Mouse (Mus musculus) retina, embryonic 14.5 days (tissue): Measurements from ENCODE around the gene Shank3.

Source experiments
- DNase-seq: peaks from one replicate; pipeline ENCODE4 v3.0.0-alpha.2; 2015; ENCODE audit warnings: low spot score

Shank3 gene

GRCm38 (mm10) chr15:89498961-89499688, at the start of gene Shank3:
Shank3 (plus strand) TSS chr15:89499623.
- DNase-seq, result peak; percentile 49

DNA sequence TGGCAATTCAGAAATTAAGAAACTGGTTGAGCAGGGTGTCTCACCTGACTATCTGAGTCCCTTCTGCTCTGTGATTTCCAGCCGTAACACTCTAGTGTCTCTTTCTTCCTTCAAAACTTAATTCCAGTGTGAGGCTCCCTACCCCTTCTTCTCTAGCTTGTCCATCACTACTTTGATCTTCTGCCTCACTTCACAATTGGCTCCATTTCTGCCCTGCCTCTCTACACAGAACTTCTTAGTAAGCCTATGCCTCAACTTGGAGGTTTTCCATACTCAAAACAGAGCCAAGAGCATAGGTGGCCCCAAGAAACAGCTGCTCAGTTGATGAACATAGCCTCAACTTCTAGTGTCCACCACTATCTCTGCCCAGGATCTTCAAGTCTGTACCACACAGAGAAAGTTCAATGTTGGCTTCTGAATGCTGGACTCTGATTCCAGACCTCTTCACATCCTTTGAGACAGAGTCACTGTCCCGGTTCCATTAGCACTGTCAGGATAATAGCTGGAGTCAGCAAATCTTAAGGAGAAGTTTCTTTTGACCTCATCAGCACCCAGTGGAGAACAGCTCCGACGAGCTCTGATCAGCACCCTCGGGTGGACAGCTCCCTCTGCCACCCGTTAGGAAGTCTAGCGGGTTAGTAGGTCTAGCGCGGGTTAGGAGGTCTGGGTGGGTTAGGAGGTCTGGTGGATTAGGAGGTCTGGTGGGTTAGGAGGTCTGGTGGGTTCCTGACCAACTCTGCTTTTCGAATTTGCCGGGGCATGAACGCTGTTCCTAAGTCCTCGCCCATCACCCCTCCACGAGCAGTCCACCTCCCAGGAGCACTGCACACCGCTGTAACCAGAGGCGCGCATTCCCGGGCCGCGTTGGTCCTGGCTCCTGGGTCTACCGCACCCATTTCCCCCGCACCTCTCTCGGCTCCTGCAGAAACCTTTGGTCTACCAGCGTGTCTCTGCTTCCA, 46.2 kb upstream of the Shank3 start:
- DNase-seq, result peak; percentile 74

DNA sequence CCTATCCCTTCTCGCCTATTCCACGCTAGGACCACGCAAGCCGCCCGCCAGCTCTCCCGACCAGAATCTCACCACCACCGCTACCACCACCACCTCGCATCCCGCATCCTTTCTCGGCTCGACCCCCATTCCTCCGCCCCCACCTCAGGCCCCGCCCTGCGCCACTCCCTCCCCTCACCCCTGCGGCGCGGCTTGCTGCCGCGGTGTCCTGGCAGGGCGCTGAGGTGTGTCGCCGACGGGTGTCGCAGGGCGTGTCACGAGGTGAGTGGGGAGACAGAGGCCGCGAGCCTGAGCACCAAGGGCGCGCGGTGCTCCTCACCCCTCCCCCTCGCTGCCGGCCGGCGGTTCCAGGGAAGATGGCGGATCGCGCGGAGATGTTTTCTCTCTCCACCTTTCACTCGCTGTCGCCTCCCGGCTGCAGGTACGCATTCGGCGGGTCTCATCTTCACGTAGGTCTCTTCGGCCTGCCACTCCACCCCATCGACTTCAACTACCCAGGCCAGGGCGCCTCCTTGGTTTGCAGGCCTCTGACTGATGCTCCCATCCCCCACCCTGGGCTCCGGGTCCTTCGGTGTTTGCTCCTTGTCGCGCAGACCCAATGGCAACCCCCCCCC, 45.5 kb upstream of the Shank3 start, which contains the start of gene Mapk8ip2:
Mapk8ip2 (plus strand) TSS at position 49 of the 614 bp plus-strand sequence.
- DNase-seq, result peak; percentile 64

DNA sequence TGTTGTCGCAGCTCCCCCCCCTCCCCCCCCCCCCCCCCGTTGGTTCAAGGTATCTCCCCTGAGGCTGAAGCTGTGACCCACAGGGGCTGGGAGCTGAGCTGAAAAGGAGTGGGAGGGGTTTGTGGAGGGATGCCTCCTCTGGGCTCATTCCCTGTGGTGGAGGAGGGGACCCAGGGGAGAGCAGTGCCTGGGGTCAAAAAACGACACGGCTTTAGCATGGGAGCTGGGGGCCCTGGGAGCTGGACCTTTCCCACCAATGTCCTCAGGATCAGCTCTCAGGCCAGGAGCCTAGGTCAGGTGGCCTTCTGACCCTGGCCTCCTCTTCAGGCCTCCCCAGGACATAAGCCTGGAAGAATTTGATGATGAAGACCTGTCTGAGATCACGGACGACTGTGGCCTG, 44.6 kb upstream of the Shank3 start:
- DNase-seq, result no peak

- no peak for DNase-seq
Measured at GRCm38 (mm10) chr15:89455642-89456041, 43.8 kb upstream of the Shank3 start.

GRCm38 (mm10) chr15:89458942-89459341, 40.5 kb upstream of the Shank3 start:
- DNase-seq, result no peak

DNA sequence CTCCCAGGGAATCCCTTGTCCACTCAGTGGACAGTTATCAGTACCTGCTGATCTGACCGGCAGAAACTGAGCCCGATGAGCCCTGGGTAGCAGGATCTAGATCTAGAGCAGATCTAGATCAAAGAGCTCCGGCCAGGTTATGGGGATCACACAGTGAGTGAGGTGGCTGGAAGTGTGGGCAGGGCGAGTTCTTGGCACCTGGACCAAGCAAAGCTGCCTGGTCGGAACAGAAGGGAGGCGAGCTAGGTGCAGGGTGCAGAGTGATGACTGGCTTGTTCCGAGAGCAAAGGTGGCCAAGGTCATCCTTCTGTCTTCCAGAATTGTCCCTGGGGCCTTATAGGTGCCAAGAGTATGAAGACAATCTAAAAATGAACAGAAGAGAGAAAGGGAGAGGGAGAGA, 39.6 kb upstream of the Shank3 start:
- no peak for DNase-seq

DNA sequence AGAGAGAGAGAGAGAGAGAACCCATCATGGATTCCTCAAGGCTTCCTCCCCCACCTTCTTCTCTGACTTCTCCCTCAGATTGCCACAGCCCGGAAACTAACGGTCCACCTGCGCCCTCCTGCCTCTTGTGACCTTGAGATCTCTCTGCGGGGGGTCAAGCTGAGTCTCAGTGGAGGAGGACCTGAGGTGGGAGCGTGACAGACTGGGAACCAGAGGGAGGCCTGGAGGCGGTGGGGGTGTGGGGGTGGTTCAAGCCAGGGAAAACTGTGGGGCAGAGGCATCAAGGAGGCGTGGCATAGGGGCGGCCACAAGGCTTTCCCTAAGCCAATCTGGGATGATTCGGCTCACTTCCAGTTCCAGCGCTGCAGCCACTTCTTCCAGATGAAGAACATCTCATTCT, 39.1 kb upstream of the Shank3 start:
- no peak for DNase-seq

- DNase-seq, result no peak
Measured at GRCm38 (mm10) chr15:89461321-89461720, 38.1 kb upstream of the Shank3 start.

DNA sequence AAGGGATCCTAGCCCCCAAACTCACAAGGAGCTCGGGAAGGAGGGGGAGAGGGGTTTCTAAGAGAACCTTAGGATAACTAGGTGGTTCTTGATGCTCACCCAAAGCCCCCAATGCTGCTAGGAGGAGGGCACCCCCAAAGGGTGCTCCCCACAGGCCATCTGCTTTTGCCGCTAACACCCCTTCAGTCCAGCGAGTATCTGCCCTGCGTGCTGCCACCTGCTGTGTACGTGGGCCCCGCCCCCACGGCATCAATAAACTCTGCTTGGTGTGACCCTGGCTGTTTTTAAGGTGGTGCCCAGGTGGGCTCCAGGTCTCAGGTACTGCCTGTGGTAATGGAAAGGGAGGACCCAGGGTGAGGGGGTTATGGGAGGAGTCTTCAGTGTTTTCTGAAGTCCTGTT, 37.2 kb upstream of the Shank3 start:
- no peak for DNase-seq

- no peak for DNase-seq
Measured at GRCm38 (mm10) chr15:89463334-89464235, 35.8 kb upstream of the Shank3 start.

DNA sequence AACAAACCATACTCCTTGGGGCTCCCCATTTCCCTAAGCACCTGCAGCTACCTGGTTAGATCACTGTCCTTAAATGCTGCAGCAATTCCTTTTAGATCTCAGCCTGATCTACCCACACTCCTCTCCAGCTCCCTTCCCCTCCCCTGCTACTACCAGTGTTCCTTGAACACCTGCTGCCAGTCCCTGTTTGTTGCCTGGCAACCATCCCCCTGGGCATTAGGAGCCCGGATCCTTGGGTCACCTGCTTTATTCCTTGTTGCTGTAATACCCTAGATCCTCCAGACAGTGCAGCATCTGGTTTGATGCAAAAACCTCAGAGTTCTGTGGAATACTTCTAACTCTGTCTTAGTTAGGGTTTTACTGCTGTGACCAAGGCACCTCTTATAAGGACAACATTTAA, 34.4 kb upstream of the Shank3 start:
- DNase-seq, result peak; percentile 56

DNA sequence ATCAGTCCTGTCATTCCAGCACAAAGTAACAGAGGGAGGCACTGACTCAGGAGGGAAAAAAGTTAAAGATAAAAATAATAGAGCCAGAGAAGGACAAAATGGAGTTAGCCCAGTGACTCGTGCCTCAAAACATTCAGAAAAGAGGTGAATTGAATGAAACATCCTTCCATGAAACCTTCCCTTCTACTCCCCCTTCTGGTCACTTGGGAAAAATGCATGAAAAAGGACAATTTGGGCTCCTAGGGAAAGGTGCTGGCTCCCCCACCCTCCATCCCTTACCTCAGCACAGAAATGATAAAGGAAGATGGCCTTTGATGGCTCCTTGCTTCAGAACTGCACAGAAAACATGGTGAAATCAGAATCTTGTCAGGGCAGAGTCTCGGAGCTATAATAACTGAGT, 30.8 kb upstream of the Shank3 start:
- DNase-seq, result peak; percentile 78

GRCm38 (mm10) chr15:89471476-89471875, 27.9 kb upstream of the Shank3 start:
- no peak for DNase-seq

DNA sequence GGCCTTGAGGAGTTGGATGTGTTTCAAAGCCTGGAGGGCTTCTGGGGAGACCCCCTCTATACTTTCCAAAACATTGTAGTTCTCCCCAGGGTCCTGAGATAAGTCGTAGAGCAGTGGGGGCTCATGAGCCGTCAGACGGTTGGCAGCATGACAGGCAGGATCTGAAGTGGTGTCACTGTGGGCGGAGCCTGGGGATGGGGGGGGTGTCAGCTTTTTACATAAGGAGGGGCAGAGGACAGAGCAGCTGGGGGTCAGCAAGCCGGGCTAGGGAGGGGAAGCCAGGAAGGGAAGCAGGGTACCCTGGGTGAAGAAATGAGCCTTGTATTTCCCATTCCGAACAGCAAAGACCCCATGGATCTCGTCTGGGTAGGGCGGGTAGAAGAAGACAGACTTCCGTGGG, 26.1 kb upstream of the Shank3 start:
- no peak for DNase-seq

DNA sequence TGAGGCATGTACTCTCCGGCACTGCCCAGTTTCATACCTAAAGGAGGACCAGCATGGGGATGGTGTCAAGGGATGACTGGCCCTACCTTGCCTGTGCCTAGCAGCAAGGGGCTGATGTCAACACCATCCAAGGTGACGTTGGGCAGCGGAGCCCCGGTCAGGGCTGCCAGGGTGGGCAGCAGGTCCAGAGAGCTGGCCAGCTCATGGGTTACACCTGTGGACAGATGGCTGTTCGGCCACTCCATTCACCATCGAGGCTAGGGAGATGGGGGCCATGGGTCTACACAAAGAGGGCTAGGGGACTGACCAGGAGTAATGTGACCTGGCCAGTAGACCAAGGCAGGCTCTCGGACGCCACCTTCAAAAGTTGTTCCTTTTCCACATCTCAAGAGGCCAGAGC, 25.5 kb upstream of the Shank3 start:
- no peak for DNase-seq

GRCm38 (mm10) chr15:89474596-89475292, 24.7 kb upstream of the Shank3 start:
- DNase-seq, result no peak

DNA sequence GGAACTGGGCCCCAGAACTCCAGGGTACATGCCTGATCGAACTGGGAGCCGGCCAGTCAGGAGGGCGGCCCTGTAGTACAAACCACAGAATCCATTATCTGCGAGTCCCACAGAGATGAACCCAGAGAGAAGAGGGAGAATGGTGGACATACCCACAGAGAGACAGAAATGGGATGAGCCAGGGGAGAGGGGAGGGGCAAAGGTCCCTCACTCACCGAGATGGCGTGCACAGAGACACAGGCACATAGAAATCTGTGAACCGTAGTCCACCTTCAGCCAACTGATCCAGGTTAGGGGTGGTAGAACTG, 24.2 kb upstream of the Shank3 start:
- DNase-seq, result no peak

- peak; percentile 91 for DNase-seq
Measured at GRCm38 (mm10) chr15:89475611-89476474, 23.6 kb upstream of the Shank3 start.

- DNase-seq, result no peak
Measured at GRCm38 (mm10) chr15:89476475-89476815, 23.0 kb upstream of the Shank3 start.
